Mouse (Mus musculus): ENCODE data around the gene Dad1.

- TF ChIP-seq CTCF (IDR thresholded peaks at IDR 0.05) (no peak), EP300 (IDR thresholded peaks at IDR 0.05) (no peak)
These were observed 49.6 kb downstream of the Dad1 start for GRCm38 (mm10) chr14:54204311-54204710.

All from lung, postnatal 0 days (tissue).